Mouse (Mus musculus): Measurements from ENCODE around the gene Chrng.

The Chrng gene

GRCm38 (mm10) chr1:87204465-87204864, at the start of gene Chrng:
Gene Chrng (plus strand): TSS chr1:87204657.
- no peak for DNase-seq

DNA sequence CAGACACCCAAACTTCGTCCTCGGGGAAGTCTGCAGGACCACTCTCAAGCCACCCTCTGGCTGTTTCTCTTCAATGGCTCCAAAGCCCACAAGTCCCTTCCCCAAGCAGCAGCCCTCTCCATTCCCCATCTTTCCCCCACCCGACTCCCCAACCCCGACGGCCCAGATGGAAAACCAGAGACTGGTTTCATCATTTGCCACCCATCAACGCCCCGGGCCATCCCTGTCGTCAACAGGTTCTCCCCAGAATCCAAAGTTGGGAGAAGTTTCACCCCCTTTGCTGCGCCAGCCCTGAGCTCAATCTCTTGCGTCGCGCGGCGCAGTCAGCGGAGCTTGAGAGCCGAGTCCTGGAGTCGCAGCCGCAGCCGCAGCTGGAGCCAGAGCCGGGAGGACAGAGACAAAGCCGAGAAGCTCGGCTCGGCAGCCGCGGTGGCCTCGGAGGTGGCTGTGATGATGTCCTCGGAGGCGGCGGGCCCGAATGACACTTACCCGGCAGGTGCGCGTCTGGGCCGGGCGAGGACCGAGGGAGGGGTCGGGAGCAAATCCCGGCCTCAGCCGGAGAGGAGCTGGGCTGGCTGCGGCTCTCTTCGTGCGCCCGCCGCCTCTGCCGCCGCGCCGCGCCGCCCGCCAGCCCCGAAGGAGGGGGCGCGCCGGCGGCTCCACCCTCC, 48.8 kb upstream of the Chrng start:
- peak; percentile 27 for DNase-seq

DNA sequence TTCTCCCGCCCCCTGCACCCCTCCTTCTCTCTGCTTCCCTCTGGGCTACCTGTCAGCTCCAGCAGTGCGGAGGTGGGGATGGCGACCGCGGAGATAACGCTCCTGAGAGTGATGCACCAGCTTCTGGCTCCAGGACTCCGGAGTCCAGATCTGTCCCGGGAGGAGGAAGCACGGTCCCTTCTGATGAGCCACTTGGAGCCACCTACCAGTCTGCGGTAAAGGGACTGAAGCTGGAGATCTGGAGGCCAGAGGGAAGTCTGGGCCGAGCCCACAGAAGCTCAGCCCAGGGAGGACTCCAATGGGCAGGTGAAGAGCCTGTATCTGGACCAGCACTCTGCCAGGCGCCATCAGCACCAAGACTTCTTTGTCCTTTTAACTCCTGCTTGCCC, 48.3 kb upstream of the Chrng start, which contains the start of gene Ecel1:
Ecel1 (minus strand) TSS at position 323 of the 389 bp plus-strand sequence.
- DNase-seq: no peak

DNA sequence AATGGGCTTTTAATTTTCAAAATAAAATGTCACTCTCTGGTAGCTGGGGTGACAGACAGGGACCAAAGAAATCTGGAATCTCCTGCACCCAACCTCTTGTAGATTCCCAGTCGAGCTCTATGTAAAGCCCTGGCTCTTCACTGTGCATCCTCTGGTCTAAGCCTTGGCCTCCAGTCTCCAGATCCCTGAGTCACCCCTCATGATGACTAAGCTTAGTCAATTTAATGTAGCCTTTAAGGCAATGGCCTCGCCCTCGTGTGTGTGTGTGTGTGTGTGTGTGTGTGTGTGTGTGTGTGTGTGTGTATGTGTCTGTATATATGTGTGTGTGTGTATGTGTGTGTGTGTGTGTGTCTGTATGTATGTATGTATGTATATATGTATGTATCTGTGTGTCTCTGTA, 45.1 kb upstream of the Chrng start:
- no peak for DNase-seq

- DNase-seq: no peak
These were observed 40.2 kb upstream of the Chrng start for GRCm38 (mm10) chr1:87164164-87164795.

- DNase-seq: no peak
These were observed 39.7 kb upstream of the Chrng start for GRCm38 (mm10) chr1:87164796-87165184.

- DNase-seq: no peak
These were observed 34.0 kb upstream of the Chrng start for GRCm38 (mm10) chr1:87170458-87170857.

DNA sequence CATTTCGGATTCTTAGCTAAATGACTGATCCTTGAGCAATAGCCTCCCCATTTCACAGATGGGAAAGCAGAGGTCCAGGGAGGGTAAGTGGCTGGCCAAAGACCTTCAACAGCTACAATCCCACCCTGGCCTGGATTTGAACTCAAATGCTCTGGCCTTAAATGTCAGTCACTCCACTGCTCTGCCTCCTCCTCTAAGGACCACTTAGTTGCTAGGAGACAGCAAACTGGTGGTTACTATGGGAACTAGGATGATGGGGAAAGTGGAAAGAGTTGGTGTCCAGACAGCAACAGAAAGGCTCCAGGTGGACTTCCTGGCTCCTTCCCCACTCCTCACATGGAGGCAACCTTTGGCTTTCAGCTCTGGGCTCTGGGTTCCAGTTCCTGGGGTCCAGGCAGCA, 33.1 kb upstream of the Chrng start:
- no peak for DNase-seq

DNA sequence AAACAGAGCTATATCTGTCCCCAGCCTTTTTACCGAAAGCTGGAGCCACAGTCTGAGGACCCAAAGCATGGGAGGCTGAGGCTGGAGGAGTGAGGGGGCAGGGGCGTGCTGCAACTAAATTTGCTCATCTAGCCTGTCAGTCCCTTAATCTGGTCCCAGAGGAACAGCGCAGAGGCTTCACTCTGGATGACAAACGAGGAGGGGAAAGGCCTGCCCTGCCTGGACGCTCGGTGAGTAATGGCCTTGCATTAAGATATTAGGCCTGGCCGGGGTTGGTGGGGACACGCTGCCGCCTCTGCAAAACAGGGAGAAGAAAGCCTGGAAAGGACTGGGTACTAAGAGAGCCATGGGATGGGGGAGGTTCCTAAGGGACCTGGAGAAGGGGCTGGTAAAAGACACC, 32.1 kb upstream of the Chrng start:
- no peak for DNase-seq

GRCm38 (mm10) chr1:87174006-87174955, 30.2 kb upstream of the Chrng start:
- peak; percentile 81 for DNase-seq

DNA sequence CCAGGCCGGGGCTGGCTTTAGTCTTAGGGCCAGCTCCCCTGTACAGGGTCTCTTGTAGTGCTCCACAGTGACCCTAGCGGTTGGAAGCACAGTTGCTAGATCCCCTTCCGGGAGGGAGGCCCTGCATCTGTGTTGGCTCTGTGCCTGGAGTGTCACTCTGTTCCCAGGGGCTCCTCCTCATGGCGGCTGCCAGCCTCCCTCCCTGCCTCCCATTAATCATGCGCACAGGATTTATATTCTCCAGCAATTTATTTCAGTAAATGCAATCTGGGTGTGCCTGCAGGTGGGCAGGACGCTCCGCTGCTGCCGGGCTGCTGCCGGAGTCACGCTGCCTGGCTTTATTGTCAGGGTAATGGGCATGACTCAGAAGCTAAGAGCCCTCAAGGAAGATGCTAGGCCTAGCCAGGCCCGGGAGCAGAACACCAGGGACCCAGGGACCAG, 28.6 kb upstream of the Chrng start:
- no peak for DNase-seq

- DNase-seq: no peak
These were observed 23.6 kb upstream of the Chrng start for GRCm38 (mm10) chr1:87180896-87181295.

GRCm38 (mm10) chr1:87183013-87183412, 21.4 kb upstream of the Chrng start, which contains the start of gene Prss56:
Gene Prss56 (plus strand): TSS chr1:87183313.
- DNase-seq: no peak

DNA sequence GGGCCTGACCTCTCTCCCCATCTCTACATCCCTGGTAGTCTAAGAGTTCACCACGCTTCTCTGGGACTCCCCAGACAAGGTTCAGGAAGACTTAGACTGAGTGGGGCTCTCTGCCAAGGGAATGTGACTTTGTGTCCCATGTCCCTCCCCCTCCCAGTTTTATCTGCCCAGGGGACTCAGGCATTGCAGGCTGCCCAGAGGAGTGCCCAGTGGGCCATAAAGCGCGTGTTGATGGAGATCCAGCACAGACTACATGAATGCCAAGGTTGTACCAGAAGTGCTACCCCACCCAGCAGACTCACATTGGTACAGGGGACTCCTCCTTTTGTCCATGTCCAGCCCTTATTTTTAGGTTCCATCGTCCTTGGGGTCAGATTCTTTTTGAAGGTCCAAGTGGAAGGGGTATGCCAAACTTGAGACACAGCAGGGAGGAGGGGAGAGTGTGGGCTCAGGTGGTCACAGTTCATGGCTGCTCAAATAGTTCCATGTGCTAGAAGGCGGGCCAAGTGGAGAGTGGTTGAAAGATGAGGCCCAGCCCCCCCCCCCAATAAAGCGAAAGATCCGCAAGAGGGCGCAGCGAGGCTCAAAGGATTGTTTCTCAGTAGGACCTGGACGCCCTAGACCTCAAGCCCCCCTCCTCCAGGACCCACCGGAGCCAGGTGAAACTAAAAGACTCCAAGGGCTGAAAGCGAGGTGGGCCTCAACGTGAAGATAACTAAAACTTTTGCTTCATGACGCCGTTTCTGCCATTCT, 20.3 kb upstream of the Chrng start:
- DNase-seq: peak; percentile 47

DNA sequence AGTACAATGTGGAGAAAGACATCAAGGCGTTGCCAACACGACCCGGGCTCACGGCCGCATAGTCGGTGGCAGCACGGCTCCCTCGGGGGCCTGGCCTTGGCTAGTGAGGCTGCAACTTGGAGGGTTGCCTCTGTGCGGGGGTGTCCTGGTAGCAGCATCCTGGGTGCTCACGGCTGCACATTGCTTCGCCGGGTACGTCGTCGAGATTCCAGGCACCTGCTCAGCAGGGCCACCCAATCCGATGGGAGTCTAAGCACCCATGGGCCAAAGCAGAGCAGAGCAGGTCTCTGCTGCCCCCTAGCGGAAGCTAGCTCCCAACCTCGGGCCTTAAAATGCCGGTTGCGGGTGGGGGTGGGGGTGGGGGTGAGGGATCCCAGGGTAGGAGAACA, 19.7 kb upstream of the Chrng start:
- peak; percentile 87 for DNase-seq

DNA sequence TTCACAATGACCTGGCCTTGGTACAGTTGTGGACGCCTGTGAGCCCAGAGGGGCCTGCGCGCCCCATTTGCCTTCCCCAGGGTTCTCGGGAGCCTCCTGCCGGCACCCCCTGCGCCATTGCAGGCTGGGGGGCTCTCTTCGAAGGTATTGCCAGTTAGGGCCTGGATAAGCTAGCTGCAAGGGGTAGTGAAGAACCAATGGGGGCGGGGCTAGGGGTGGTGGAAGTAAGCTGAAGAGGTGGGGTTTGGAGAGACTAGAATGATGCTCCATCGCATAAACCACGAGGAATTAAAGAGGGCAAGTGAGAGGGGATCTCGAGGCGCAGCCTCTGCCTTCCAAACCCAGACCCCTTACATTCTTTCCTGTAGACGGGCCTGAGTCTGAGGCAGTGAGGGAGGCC, 18.9 kb upstream of the Chrng start:
- DNase-seq: peak; percentile 43

- DNase-seq: peak; percentile 31
These were observed 18.0 kb upstream of the Chrng start for GRCm38 (mm10) chr1:87186261-87187036.

GRCm38 (mm10) chr1:87187037-87187355, 17.5 kb upstream of the Chrng start:
- DNase-seq: peak; percentile 82

- DNase-seq: no peak
These were observed 14.0 kb upstream of the Chrng start, which contains the start of gene Chrnd for GRCm38 (mm10) chr1:87190429-87190828. Gene Chrnd (plus strand): TSS chr1:87190607.

GRCm38 (mm10) chr1:87197296-87197695, 7.2 kb upstream of the Chrng start:
- DNase-seq: no peak

DNA sequence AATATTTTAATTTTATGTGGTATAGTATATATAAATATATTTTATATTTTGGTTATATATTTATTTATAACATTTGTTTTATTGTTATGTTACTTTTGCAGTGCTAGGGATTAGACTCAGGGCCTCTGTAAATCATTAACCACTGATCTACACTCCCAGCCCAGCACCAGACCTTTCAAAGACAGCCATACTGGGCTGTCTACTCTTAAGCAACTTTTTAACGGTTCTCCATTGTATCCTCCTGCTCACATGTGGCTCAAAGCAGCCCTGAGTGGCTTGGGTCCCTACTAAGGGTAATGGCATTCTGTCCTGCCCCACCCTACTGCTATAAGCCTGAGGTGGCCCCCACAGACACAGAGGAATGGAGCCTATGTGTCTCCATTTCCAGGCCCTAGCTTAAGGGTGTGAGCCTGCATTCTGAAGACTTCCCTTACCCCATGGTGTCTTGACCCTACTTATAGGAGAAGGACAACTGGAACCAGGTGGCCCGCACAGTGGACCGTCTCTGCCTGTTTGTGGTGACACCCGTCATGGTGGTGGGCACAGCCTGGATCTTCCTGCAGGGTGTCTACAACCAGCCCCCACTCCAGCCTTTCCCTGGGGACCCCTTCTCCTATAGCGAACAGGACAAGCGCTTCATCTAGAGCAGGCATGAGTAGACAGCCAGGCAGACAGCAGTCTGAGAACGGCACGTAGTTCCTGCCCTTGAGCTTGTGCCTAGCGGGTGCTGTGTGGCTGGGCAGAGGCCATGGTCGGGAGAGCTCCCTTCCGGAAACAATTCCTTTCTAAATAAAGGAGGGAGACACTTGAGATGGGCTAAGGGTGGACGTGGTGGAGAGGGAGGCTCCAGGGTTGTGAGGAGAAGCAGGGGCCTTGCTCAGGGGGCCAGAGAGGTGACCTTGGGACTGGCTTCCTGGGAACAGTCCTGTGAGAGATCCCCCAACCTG, 6.1 kb upstream of the Chrng start:
- DNase-seq: no peak
